Mouse (Mus musculus) layer of hippocampus, adult 2 months (tissue): Measurements from ENCODE around the gene Brd9. TPM values are rescaled to one million over a fixed set of nuclear protein-coding genes. Genes with fewer than 3 reads are reported as not detected.

Experiments used
- DNase-seq, 2 experiments: peaks; one replicate each; pipeline ENCODE4 v3.0.0; 2022; ENCODE audit warnings: low spot score in 2 of 2
- H3K27ac ChIP-seq: fragments of 200-600 bp; 2 replicates; pipeline ENCODE4 v1.8.1; 2022
- H3K4me3 ChIP-seq: fragments of 200-600 bp; 2 replicates; pipeline ENCODE4 v1.8.1; 2022; ENCODE audit warnings: mild to moderate bottlenecking
- CTCF ChIP-seq: fragments of 200-600 bp; conservative IDR thresholded peaks from 2 replicates; pipeline ENCODE4 v1.8.1; 2022; ENCODE audit warnings: antibody characterized with exemption, mild to moderate bottlenecking, moderate library complexity
- total RNA-seq, 2 experiments: library from RNA; stranded (reverse); gene quantifications; 2 replicates each; pipeline ENCODE4 v1.2.3; 2021

The Brd9 gene
- total RNA-seq, 2 experiments from 2014 or later = 114 to 139 TPM

DNA sequence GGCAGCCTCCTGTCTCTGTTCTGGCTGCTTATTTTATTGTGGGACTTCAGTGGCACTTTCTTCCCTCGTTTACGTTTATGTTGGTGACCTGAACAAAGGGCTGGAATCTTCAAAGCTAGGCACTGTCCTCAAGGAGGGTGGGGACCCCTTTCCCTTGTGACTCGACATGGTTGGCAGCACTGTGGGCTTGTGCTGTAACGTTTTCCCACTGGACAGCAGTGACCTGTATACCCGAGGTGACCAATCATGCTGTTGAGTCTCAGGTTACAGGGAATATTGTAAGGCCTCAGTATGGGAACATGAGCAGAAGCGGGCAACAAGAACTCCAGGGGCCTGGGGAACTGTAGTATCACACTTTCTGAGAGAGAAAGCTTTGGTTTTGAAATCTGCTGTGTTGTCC lies 17.1 kb downstream of the Brd9 start:
- TF ChIP-seq CTCF = no peak
- Histone ChIP-seq H3K27ac (peak overlapping the region; percentile 72), H3K4me3 (no peak overlapping the region)
- no peak for DNase-seq

GRCm38 (mm10) chr13:73955531-73955930 lies 17.9 kb downstream of the Brd9 start:
- Histone ChIP-seq H3K27ac (peak overlapping the region; percentile 72; the same call in 1 of the 2 replicates), H3K4me3 (no peak overlapping the region)
- DNase-seq = no peak
- TF ChIP-seq CTCF = no peak

- TF ChIP-seq CTCF = no peak
- peak in 1 of 2 experiments; percentile 49 for DNase-seq
- H3K4me3 ChIP-seq = no peak overlapping the region
- H3K27ac ChIP-seq = peak overlapping the region; percentile 74
These were observed 22.6 kb downstream of the Brd9 start for GRCm38 (mm10) chr13:73960117-73960652.

- Histone ChIP-seq H3K4me3 (no peak overlapping the region), H3K27ac (peak overlapping the region; percentile 74)
- no peak for DNase-seq
- peak; percentile 66 for TF ChIP-seq CTCF
These were observed 23.6 kb downstream of the Brd9 start for GRCm38 (mm10) chr13:73961177-73961576.

DNA sequence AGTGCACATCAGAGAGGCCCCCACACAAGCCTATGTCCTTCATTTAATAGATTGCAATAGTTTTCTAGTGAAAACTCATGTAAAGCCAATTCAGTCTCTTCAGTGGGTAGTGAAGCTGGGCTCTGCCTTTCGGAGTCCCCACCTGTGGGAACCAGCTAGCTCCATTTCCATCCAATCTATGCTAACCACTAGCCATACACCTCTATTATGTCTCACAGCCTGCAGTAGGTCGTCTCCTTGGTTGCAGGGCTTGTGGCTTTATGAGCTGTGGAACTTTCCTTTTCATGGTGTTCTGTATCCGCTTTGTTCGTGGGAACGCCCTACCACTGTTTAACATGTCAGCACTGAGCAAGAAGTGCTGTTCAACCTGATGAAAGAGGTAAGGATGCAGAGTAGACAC lies 25.9 kb downstream of the Brd9 start, which contains the start of gene Zdhhc11:
Gene Zdhhc11, plus strand, starts transcription at position 301 of the 400 bp plus-strand sequence.
- DNase-seq = no peak
- H3K4me3 ChIP-seq = no peak within 1 kb of the TSS
- TF ChIP-seq CTCF = no peak
- H3K27ac ChIP-seq = no peak within 1 kb of the TSS

- Histone ChIP-seq H3K4me3 (no peak overlapping the region), H3K27ac (peak overlapping the region; percentile 65; the same call in 1 of the 2 replicates)
- peak; percentile 65 to 75 for DNase-seq
- peak; percentile 90 for TF ChIP-seq CTCF
These were observed 33.2 kb downstream of the Brd9 start for GRCm38 (mm10) chr13:73970545-73971448.

DNA sequence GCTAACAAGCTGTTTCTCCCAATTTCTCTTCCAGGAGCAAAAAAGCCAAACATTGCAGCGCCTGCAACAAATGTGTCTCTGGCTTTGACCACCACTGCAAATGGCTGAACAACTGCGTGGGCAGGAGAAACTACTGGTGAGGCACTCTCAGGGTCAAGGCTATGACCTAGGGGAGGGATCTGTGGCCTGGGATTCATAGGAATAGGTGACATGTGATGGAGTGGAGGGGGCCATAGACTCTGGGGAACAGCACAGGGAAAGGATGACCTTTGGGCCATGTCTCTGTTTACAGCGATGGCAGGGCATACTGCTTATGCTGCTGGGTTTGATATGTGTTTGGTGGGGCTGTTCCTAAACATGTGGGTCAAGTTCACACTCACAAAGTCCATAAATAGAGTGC lies 36.9 kb downstream of the Brd9 start:
- Histone ChIP-seq H3K4me3 (no peak overlapping the region), H3K27ac (no peak overlapping the region)
- DNase-seq = no peak
- no peak for TF ChIP-seq CTCF

- Histone ChIP-seq H3K4me3 (no peak overlapping the region), H3K27ac (no peak overlapping the region)
- DNase-seq = no peak
- TF ChIP-seq CTCF = no peak
These were observed 39.3 kb downstream of the Brd9 start for GRCm38 (mm10) chr13:73976935-73977334.

GRCm38 (mm10) chr13:73990325-73990724 lies 52.7 kb downstream of the Brd9 start:
- DNase-seq = no peak
- TF ChIP-seq CTCF = no peak
- Histone ChIP-seq H3K27ac (no peak overlapping the region), H3K4me3 (no peak overlapping the region)

- no peak overlapping the region for H3K27ac ChIP-seq
- TF ChIP-seq CTCF = no peak
- no peak for DNase-seq
These were observed 53.1 kb downstream of the Brd9 start for GRCm38 (mm10) chr13:73990761-73991160.

GRCm38 (mm10) chr13:73991267-73991666 lies 53.7 kb downstream of the Brd9 start:
- TF ChIP-seq CTCF = no peak

More at GRCm38 (mm10) chr13:73990761-73991160, 53.1 kb downstream of the Brd9 start:
- H3K4me3 ChIP-seq = no peak overlapping the region

DNA sequence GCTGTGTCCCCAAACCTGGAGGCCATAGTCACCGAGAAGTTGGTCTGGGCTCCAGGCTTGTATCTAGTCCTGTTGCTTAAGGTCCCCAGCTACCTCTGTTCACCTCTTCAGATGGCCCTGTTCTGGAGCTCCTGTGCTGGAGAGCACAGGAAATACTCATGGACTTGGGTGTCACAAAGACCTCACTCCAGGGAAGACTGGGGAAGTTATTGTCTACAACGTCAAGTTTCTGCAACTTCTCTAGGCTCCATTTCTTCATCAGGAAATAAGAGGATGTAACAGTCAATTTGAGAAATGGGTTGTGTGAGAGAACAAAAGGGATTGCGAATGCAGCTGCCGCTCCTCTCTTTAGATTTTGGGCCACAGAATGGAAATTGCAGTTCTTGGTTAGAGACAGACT lies 58.8 kb downstream of the Brd9 start:
- TF ChIP-seq CTCF = no peak
- DNase-seq = no peak
- no peak overlapping the region for H3K27ac ChIP-seq
- no peak overlapping the region for H3K4me3 ChIP-seq

More at GRCm38 (mm10) chr13:73991267-73991666, 53.7 kb downstream of the Brd9 start:
- DNase-seq = no peak
- H3K27ac ChIP-seq = no peak overlapping the region
- no peak overlapping the region for H3K4me3 ChIP-seq

DNA sequence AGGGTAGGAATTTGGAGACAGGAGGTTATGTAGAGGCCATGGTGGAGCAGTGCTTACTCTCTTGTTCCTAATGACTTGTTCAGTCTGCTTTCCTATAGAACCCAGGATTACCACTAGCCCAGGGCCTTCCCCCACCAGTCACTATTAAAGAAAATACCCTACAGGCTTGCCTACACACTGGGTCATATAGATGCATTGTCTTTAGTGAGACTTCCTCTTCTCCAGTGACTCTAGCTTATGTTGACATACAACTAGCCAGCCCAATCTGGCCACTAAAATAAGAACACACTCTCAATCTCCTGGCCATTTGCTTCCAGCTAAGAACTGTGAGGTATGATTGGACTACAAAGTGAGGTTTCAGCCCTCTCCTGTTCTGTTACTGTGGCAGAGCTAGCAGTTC lies 62.9 kb downstream of the Brd9 start:
- DNase-seq = no peak
- TF ChIP-seq CTCF = no peak
- Histone ChIP-seq H3K4me3 (no peak overlapping the region), H3K27ac (no peak overlapping the region)
